Mouse (Mus musculus): ENCODE data around the gene Phf24. TPM values are rescaled to one million over a fixed set of nuclear protein-coding genes. Genes with fewer than 3 reads are reported as not detected.

The Phf24 gene
- polyA plus RNA-seq, 1 experiment from 2014 or later = 6.1 TPM

GRCm38 (mm10) chr4:42924095-42924710, 7.7 kb downstream of the Phf24 start:
- H3K4me1 ChIP-seq (replicated peaks; ENCODE audit: control insufficient read depth, insufficient read depth) = no peaks in the 10 kb centered on the region
- H3K4me3 ChIP-seq (ENCODE audit: low read depth, low read length) = no peak overlapping the region
- DNase-seq (ENCODE audit: low spot score) (peak; percentile 10), ATAC-seq (ENCODE audit: low FRiP score, low TSS enrichment) (no peak)
- no peaks in the 10 kb centered on the region for H3K36me3 ChIP-seq (ENCODE audit: control insufficient read depth, insufficient read depth, low read length)
- no peak overlapping the region for H3K27ac ChIP-seq (replicated peaks)
- no peaks in the 10 kb centered on the region for H3K9me3 ChIP-seq (ENCODE audit: control insufficient read depth, low read length)
- no peak overlapping the region for H3K9ac ChIP-seq (ENCODE audit: low read length)
- WGBS = 72% methylated on average over 13 of the region's 13 CpGs
- H3K27me3 ChIP-seq (ENCODE audit: control insufficient read depth, insufficient read depth, low read length) = no peaks in the 10 kb centered on the region
- TF ChIP-seq EP300 (optimal IDR thresholded peaks at IDR 0.05) (no peak), CTCF (IDR thresholded peaks at IDR 0.05; ENCODE audit: low read depth) (no peak)
- no peak overlapping the region for H3K4me2 ChIP-seq (replicated peaks; ENCODE audit: low read depth)

DNA sequence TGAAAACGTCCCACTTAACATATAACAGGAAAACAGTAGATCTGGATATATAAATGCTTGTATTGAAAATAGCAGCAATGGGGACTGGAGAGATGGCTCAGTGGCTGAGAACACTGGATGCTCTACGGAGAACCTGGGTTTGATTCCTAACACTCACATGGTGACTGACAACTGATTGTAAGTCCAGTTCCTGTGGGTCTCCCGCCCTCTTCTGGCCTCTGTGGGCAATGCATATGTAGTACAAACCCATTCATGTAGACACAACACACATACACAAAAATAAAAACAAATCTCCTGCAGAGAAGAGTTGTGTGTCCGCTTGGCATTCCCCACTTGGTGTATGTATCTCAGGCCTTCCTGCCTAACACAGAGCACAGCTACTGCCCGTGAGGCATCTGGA, 11.7 kb downstream of the Phf24 start:
- H3K27ac ChIP-seq (replicated peaks) = no peak overlapping the region
- TF ChIP-seq EP300 (optimal IDR thresholded peaks at IDR 0.05) = no peak
- peak; percentile 41; the same call in 1 of the 2 replicates for TF ChIP-seq CTCF (IDR thresholded peaks at IDR 0.05; ENCODE audit: low read depth)
- no peak overlapping the region for H3K4me2 ChIP-seq (replicated peaks; ENCODE audit: low read depth)
- no peaks in the 10 kb centered on the region for H3K4me1 ChIP-seq (replicated peaks; ENCODE audit: control insufficient read depth, insufficient read depth)
- ATAC-seq (ENCODE audit: low FRiP score, low TSS enrichment) (no peak), DNase-seq (ENCODE audit: low spot score) (peak; percentile 11)
- H3K9ac ChIP-seq (ENCODE audit: low read length) = no peak overlapping the region
- no peaks in the 10 kb centered on the region for H3K9me3 ChIP-seq (ENCODE audit: control insufficient read depth, low read length)
- H3K36me3 ChIP-seq (ENCODE audit: control insufficient read depth, insufficient read depth, low read length) = no peaks in the 10 kb centered on the region
- 76% methylated on average over 5 of the region's 5 CpGs for WGBS
- H3K27me3 ChIP-seq (ENCODE audit: control insufficient read depth, insufficient read depth, low read length) = no peaks in the 10 kb centered on the region
- no peak overlapping the region for H3K4me3 ChIP-seq (ENCODE audit: low read depth, low read length)

GRCm38 (mm10) chr4:42928952-42929351, 12.5 kb downstream of the Phf24 start:
- 87% methylated on average over 9 of the region's 9 CpGs for WGBS

GRCm38 (mm10) chr4:42932229-42932969, 15.9 kb downstream of the Phf24 start:
- no peak overlapping the region for H3K4me2 ChIP-seq (replicated peaks; ENCODE audit: low read depth)

More at GRCm38 (mm10) chr4:42928952-42929351, 12.5 kb downstream of the Phf24 start:
- no peaks in the 10 kb centered on the region for H3K27me3 ChIP-seq (ENCODE audit: control insufficient read depth, insufficient read depth, low read length)
- ATAC-seq (ENCODE audit: low FRiP score, low TSS enrichment) = no peak
- H3K36me3 ChIP-seq (ENCODE audit: control insufficient read depth, insufficient read depth, low read length) = no peaks in the 10 kb centered on the region
- no peaks in the 10 kb centered on the region for H3K4me1 ChIP-seq (replicated peaks; ENCODE audit: control insufficient read depth, insufficient read depth)
- H3K9ac ChIP-seq (ENCODE audit: low read length) = no peak overlapping the region
- H3K9me3 ChIP-seq (ENCODE audit: control insufficient read depth, low read length) = no peaks in the 10 kb centered on the region
- no peak overlapping the region for H3K27ac ChIP-seq (replicated peaks)
- H3K4me2 ChIP-seq (replicated peaks; ENCODE audit: low read depth) = no peak overlapping the region
- peak; percentile 4 for DNase-seq (ENCODE audit: low spot score)
- TF ChIP-seq EP300 (optimal IDR thresholded peaks at IDR 0.05) = no peak
- TF ChIP-seq CTCF (IDR thresholded peaks at IDR 0.05; ENCODE audit: low read depth) = no peak
- no peak overlapping the region for H3K4me3 ChIP-seq (ENCODE audit: low read depth, low read length)

DNA sequence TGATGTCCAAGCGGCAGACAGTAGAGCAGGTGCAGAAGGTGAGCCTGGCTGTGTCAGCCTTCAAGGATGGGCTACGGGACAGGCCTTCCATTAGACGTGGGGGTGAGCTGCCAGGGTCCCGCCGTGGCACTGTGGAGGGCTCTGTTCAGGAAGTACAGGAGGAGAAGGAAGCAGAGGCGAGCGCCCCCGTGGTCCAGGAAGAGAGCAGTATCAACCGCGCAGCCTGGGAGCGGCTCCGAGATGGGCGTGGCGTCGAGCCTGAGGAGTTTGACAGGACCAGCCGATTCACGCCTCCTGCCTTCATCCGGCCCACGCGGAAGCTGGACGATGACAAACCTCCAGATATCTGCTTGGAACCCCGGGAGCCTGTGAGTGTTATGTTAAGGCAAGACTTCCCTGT, 17.2 kb downstream of the Phf24 start:
- H3K4me2 ChIP-seq (replicated peaks; ENCODE audit: low read depth) = peak overlapping the region; percentile 48
- H3K9ac ChIP-seq (ENCODE audit: low read length) = peak overlapping the region; percentile 18; the same call in 1 of the 2 replicates
- no peaks in the 10 kb centered on the region for H3K27me3 ChIP-seq (ENCODE audit: control insufficient read depth, insufficient read depth, low read length)
- no peaks in the 10 kb centered on the region for H3K9me3 ChIP-seq (ENCODE audit: control insufficient read depth, low read length)
- peak overlapping the region; percentile 40; the same call in 1 of the 2 replicates for H3K27ac ChIP-seq (replicated peaks)
- H3K36me3 ChIP-seq (ENCODE audit: control insufficient read depth, insufficient read depth, low read length) = no peaks in the 10 kb centered on the region
- ATAC-seq (ENCODE audit: low FRiP score, low TSS enrichment) = peak; percentile 85
- WGBS = 8% methylated on average over 22 of the region's 22 CpGs
- peak overlapping the region; percentile 12; the same call in 1 of the 2 replicates for H3K4me3 ChIP-seq (ENCODE audit: low read depth, low read length)
- DNase-seq (ENCODE audit: low spot score) = peak; percentile 81
- no peaks in the 10 kb centered on the region for H3K4me1 ChIP-seq (replicated peaks; ENCODE audit: control insufficient read depth, insufficient read depth)
- TF ChIP-seq EP300 (optimal IDR thresholded peaks at IDR 0.05) = no peak
- TF ChIP-seq CTCF (IDR thresholded peaks at IDR 0.05; ENCODE audit: low read depth) = peak; percentile 56

More at GRCm38 (mm10) chr4:42932229-42932969, 15.9 kb downstream of the Phf24 start:
- ATAC-seq (ENCODE audit: low FRiP score, low TSS enrichment) (no peak), DNase-seq (ENCODE audit: low spot score) (peak; percentile 4)
- H3K36me3 ChIP-seq (ENCODE audit: control insufficient read depth, insufficient read depth, low read length) = no peaks in the 10 kb centered on the region
- no peaks in the 10 kb centered on the region for H3K4me1 ChIP-seq (replicated peaks; ENCODE audit: control insufficient read depth, insufficient read depth)
- no peak overlapping the region for H3K27ac ChIP-seq (replicated peaks)
- WGBS = 74% methylated on average over 8 of the region's 8 CpGs
- H3K9ac ChIP-seq (ENCODE audit: low read length) = no peak overlapping the region
- no peak overlapping the region for H3K4me3 ChIP-seq (ENCODE audit: low read depth, low read length)
- TF ChIP-seq EP300 (optimal IDR thresholded peaks at IDR 0.05) (no peak), CTCF (IDR thresholded peaks at IDR 0.05; ENCODE audit: low read depth) (no peak)
- H3K9me3 ChIP-seq (ENCODE audit: control insufficient read depth, low read length) = no peaks in the 10 kb centered on the region
- H3K27me3 ChIP-seq (ENCODE audit: control insufficient read depth, insufficient read depth, low read length) = no peaks in the 10 kb centered on the region

GRCm38 (mm10) chr4:42941396-42941795, 24.9 kb downstream of the Phf24 start:
- DNase-seq (ENCODE audit: low spot score) (no peak), ATAC-seq (ENCODE audit: low FRiP score, low TSS enrichment) (no peak)
- H3K9ac ChIP-seq (ENCODE audit: low read length) = no peak overlapping the region
- no peak overlapping the region for H3K4me2 ChIP-seq (replicated peaks; ENCODE audit: low read depth)
- H3K36me3 ChIP-seq (ENCODE audit: control insufficient read depth, insufficient read depth, low read length) = no peaks in the 10 kb centered on the region
- no peaks in the 10 kb centered on the region for H3K27me3 ChIP-seq (ENCODE audit: control insufficient read depth, insufficient read depth, low read length)
- no peaks in the 10 kb centered on the region for H3K4me1 ChIP-seq (replicated peaks; ENCODE audit: control insufficient read depth, insufficient read depth)
- 75% methylated on average over 7 of the region's 7 CpGs for WGBS
- TF ChIP-seq CTCF (IDR thresholded peaks at IDR 0.05; ENCODE audit: low read depth) = no peak
- no peak for TF ChIP-seq EP300 (optimal IDR thresholded peaks at IDR 0.05)
- no peak overlapping the region for H3K4me3 ChIP-seq (ENCODE audit: low read depth, low read length)
- no peaks in the 10 kb centered on the region for H3K9me3 ChIP-seq (ENCODE audit: control insufficient read depth, low read length)
- H3K27ac ChIP-seq (replicated peaks) = no peak overlapping the region

Data from stomach, postnatal 0 days (tissue).